Mouse (Mus musculus) left cerebral cortex, adult 6 months (tissue): ENCODE data around the gene Gm3409. TPM values are rescaled to one million over a fixed set of nuclear protein-coding genes. Genes with fewer than 3 reads are reported as not detected.

Experiments
- long read RNA-seq, 2 experiments: library from polyadenylated mRNA; unstranded; transcript quantifications; one replicate each; pipeline ENCODE4 v2.0.0; 2019 to 2020
- polyA plus RNA-seq: library from polyadenylated mRNA; unstranded; fragments of <200 nt; fragmentation: Nextera tagmentation; gene quantifications from 2 replicates; pipeline ENCODE4 v1.2.3, GENCODE M21; 2021

Gm3409 gene
- not detected in 2 replicates for polyA plus RNA-seq
- long read RNA-seq, experiment 1 = 0 reads
- long read RNA-seq, experiment 2 = 0 reads

GRCm38 (mm10) chr5:146537347-146537746 is at the start of gene Gm3409:
Gene Gm3409, plus strand, starts transcription at chr5:146537647.

GRCm38 (mm10) chr5:146491063-146491462 is 46.4 kb upstream of the Gm3409 start, which contains the start of gene Gm6370:
Gene Gm6370, plus strand, starts transcription at chr5:146491363.

GRCm38 (mm10) chr5:146502099-146502498 is 35.3 kb upstream of the Gm3409 start, which contains the start of gene 4930449I24Rik:
Gene 4930449I24Rik, plus strand, starts transcription at chr5:146502399.

GRCm38 (mm10) chr5:146513823-146514222 is 23.6 kb upstream of the Gm3409 start, which contains the start of gene Gm3402:
Gene Gm3402, plus strand, starts transcription at chr5:146514123.

GRCm38 (mm10) chr5:146525501-146525900 is 11.9 kb upstream of the Gm3409 start, which contains the start of gene Gm3404:
Gene Gm3404, plus strand, starts transcription at chr5:146525801.

GRCm38 (mm10) chr5:146555836-146556235 is 18.4 kb downstream of the Gm3409 start, which contains the start of gene Gm3415:
Gene Gm3415, plus strand, starts transcription at chr5:146556136.

GRCm38 (mm10) chr5:146584478-146585306 is 47.2 kb downstream of the Gm3409 start, which contains the start of gene Gpr12:
Gene Gpr12, minus strand, starts transcription at chr5:146585239.

Other genes starting within 250 kb of the Gm3409 start
- 23.4 and 47.8 TPM in 2 replicates for gene Wasf3, start 152.7 kb upstream of the Gm3409 start, polyA plus RNA-seq
- gene Gm6408, start 55.7 kb upstream of the Gm3409 start, polyA plus RNA-seq = not detected in 2 replicates
- gene Gm6370, start 46.3 kb upstream of the Gm3409 start, polyA plus RNA-seq = not detected in 2 replicates
- not detected in 2 replicates for gene 4930449I24Rik, start 35.2 kb upstream of the Gm3409 start, polyA plus RNA-seq
- not detected in 2 replicates for gene Gm3402, start 23.5 kb upstream of the Gm3409 start, polyA plus RNA-seq
- not detected in 2 replicates for gene Gm3404, start 11.8 kb upstream of the Gm3409 start, polyA plus RNA-seq
- gene Gm3415, start 18.5 kb downstream of the Gm3409 start, polyA plus RNA-seq = not detected in 2 replicates
- gene Gpr12, start 47.6 kb downstream of the Gm3409 start, polyA plus RNA-seq = 32.6 and 35.0 TPM in 2 replicates